Mouse (Mus musculus) 3134 (cell line): Measurements from ENCODE around the gene Plin4.

Experiments used
- DNase-seq: peaks from one replicate; pipeline ENCODE4 v3.0.0-alpha.2; 2011; ENCODE audit warnings: low spot score; ENCODE audit not compliant: insufficient read length; ENCODE audit errors: extremely low read depth

Gene Plin4

GRCm38 (mm10) chr17:56109219-56110051 is at the start of gene Plin4:
Gene Plin4, minus strand, starts transcription at chr17:56109803.
- peak; percentile 91 for DNase-seq

- DNase-seq: peak; percentile 71
Measured at GRCm38 (mm10) chr17:56153643-56154042, 44.0 kb upstream of the Plin4 start.

DNA sequence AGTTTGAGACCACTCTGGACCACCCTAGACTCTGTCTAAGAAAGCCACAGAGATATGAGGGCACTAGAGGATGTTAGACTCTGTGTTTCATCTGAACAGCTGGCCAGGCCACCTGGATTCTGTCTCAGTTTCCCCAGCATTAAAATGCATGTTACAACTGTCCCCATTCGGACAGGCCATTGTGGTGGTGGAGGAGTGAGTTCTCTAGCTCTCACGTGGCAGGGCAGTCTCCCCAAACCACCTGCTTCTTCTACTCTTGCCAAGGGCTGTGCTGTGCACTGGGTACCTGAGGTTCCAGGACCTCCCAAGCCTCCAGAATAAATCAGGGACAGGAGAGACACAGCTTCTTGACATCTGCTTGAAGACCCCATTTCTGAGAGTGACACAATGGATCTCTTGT is 40.3 kb upstream of the Plin4 start:
- no peak for DNase-seq

- DNase-seq: no peak
Measured at GRCm38 (mm10) chr17:56148790-56149618, 39.4 kb upstream of the Plin4 start.

GRCm38 (mm10) chr17:56148280-56148679 is 38.7 kb upstream of the Plin4 start:
- no peak for DNase-seq

GRCm38 (mm10) chr17:56147420-56147819 is 37.8 kb upstream of the Plin4 start:
- no peak for DNase-seq

DNA sequence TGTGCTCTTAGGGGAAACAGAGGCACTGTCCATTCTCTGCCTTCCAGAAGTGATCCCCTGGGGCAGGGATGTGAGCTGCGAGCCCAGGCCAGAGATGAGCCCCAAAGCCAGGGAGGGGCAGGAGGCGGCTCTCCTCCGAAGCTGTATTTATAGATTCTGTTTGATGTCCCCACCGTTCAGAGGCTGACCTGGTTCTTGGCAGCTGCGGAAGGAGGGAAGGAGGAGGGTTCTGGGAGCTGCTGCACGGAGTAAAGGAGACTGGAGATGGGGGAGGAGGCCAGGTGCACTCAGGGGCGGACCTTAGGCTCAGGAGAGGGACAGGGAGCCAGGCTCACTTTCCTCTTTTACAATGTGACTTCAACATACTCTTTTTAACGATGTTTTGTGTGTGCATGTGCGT is 36.5 kb upstream of the Plin4 start:
- no peak for DNase-seq

DNA sequence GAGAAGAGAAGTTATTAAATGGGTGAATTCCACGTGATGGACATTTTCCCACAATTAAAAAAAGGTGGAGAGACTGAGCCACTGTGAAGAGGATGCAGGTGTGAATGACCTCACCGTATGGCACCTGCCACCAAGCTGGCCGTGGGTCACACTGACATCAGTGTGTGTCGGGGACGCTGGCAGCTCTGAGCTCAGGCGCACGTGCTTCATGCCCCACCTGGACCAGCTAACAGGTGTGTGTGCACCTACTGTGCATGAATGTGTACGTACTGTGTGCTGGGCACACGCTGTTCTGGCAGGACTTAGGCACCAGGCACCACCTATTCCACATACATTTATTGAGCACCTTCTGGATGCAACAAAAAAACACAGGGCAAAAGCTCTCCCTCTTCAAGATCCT is 34.9 kb upstream of the Plin4 start:
- DNase-seq: no peak

DNA sequence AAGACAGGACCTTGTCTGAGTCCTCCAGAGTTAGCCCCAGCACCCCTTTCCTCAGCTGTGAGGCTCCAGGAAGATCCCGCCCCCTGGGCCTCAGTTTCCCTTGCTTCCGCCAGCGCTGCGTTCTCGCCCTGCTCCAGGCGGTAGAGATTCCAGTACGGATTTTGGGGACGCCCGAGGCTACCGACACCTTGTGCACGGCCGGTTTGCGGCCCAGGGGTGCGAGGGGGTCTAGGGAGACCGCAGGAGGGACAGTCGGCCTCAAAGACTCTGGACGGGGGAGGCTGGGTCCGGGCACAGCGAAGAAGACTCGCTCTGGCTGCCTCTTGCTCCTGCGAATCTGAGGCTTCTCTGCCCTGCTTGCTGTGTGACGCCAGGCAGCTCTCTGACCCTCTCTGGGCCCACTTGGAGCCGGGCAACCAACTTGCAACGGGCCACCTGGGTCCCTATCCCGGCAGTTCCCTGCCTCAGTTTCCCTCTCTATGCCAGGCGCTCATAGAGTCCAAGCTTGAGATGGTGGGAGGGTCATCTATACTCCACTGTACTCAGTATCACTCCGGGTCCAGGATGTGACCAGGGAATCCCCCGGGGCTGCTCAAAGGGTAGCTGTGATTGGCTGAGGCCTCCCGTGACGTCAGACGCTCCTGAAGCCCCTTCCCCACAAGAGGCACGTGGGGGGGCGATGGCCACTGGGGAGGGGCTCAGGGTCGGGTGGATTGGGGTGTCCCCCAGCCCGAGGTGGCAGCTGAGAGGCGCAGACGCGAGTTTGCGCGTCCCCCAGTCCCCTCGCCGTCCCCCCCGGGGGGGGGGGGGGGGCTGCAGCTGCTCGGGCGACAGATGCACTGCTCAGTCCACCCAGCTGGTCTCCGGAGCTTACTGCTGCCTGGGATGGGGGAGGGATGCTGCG is 32.4 kb upstream of the Plin4 start:
- DNase-seq: no peak

DNA sequence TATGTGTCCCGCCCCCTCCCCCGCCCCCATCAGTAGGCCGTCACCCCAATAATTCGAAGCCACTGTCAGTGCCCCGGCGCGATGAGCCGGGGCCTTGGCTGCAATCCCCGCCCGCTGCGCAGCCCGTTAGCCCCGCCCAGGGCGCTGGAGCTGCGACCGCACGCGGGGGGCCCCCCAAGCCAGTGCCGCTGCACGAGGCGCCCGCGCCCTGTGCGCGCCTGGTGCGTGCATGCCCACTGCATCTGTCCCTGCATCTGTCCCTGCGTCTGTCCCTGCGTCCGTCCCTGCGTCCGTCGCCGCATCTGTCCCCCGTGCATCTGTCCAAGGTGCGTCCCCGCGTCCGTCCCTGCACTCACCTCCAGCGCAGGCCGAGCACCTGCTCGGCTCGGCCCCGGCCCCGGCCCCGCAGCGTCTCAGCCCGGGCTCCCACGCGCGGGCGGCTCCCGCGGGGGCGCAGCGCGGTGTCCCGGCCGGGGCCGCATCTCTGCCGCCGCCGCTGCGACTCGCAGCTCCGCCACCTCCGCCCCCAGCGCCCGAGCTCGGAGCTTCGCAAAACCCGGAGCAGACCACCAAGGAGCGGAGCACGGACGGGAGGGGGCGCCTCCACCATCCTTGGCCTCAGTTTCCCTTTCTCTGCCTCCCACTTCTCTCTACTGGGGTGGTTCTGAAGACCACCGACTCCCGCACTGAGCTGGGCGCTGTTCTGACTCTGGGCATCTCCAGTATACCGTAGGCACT is 30.4 kb upstream of the Plin4 start, which contains the start of gene Sema6b:
Gene Sema6b (minus strand): TSS at position 486 of the 738 bp plus-strand sequence.
- DNase-seq: no peak

GRCm38 (mm10) chr17:56139355-56139754 is 29.8 kb upstream of the Plin4 start:
- no peak for DNase-seq

DNA sequence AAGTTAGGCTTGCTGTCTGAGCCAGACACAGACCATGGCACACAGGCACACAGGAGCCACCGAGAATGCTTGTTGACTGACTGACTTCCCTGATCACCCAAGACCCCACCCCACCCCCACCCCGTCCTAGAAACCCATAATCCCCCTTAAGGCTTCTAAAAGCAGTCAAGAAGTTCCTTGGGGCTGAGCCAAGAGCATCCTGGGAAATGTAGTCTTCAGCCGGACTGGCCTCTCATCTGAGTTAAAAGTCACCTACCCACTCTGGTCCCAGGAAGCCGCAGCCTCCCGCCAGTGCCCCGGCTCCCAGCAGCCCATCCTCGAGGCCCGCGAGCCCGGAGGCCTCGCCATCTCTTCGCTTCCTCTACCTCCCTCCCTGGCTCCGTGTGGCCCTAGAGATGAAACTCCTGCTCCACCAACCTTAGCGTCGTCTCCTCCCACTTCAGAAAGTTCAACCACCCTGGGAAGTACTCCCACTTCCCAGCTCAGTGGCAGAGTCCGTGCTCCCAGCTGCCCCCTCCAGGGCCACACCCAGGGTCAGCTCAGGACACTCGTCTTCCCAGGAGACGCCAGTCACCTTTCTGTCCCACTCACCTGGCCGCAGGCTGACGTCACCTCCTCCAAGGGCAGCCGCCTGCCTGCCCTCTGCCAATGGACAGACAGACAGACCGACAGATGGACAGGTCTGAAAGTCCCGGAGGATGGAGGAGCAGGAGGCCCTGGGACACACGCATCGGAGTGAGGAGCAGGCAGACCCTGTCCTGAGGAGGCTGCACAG is 28.4 kb upstream of the Plin4 start:
- DNase-seq: no peak

- DNase-seq: no peak
Measured at GRCm38 (mm10) chr17:56136558-56136957, 27.0 kb upstream of the Plin4 start.

- peak; percentile 78 for DNase-seq
Measured at GRCm38 (mm10) chr17:56134463-56134971, 24.9 kb upstream of the Plin4 start.

DNA sequence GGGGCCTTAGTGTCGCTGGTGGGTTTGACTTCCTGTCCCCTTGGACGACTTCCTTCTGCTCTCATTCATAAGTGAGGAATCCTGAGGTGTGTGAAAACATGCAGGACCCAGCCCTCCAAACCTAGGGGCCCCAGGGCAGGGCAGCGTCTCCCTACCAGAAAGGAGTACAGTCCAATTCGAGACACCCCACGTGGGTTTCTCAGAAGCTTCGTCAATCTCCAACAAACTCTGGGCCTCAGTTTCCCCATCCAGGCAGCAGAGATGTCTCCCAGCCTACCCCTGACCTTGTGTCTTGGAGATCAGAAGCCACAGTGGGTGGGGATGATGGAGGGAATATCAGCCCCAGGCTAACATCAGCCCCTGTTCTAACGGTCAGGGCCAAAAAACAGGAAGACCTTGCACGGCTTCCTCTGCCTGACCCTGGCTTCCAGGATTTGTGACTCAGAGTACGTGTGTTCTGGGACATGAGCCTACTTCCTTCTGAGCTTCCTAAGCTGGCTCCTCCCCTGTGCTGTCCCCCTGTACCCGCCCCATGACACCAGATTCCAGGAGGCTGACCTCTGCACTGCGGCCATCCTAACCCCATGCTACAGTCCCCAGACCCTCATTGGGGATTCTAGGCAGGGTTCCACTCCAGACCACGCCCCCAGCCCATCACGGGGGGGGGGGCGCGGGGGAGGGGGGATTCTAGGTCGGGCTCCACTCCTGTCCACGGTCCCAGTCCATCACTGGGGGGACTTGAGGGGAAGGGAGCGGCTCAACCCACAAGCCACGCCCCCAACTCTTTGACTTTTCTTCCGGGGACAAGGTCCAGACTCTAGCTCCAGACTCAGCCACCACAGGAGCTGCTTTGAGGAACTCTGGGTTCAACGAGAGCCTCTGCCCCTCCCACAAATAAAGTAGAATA is 24.1 kb upstream of the Plin4 start:
- peak; percentile 83 for DNase-seq

DNA sequence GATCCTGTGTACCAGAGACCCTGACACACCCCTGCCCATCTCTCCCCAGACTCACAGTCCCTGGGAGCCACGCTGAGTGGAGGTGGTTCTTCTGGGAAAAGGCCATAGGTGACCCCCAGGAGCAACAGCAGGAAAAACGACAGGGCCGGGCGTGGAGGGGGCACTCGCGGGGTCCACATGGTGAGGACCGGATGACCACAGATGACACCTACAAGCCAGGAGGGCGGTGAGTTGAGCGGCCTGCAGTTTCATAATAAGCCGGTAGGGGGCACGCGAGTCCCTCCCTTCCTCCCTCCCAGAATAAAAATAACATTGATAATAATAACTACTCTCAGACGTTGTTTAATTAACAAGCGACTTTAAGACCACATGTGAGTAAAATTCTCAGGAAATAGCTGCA is 23.1 kb upstream of the Plin4 start:
- peak; percentile 57 for DNase-seq

- DNase-seq: peak; percentile 54
Measured at GRCm38 (mm10) chr17:56131814-56132213, 22.2 kb upstream of the Plin4 start.

GRCm38 (mm10) chr17:56131136-56131535 is 21.5 kb upstream of the Plin4 start:
- DNase-seq: no peak
